Mouse (Mus musculus) lung, postnatal 0 days (tissue): Measurements from ENCODE around the gene Leap2.

Experiments used
- CTCF ChIP-seq: IDR thresholded peaks from 2 replicates; pipeline ENCODE4 v1.5.1; 2016; ENCODE audit warnings: antibody characterized with exemption, mild to moderate bottlenecking
- EP300 ChIP-seq: IDR thresholded peaks from 2 replicates; pipeline ENCODE4 v1.6.1; 2016; ENCODE audit warnings: antibody characterized with exemption, mild to moderate bottlenecking, control low read depth

DNA sequence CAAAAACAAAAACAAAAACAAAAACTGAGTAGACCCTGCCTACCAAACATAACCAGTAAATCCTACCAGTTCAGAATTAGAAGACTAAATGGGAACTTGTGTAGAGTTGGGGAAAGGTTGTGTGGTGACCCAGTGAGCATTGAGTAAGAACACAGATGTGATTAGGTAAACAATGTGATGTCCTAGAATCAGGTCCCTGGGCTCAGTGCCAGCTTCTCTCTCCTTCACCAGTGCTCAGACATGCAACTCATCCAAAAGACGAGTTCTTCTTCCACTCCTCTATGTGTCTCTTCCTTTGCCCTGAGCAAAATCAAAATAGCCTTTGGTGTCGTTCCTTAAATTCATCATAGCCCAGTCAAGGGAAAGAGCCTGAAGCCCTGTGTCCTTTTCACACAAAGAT lies 1.9 kb upstream of the Leap2 start:
- no peak for TF ChIP-seq CTCF
- TF ChIP-seq EP300: no peak
